Mouse (Mus musculus): ENCODE results near the gene Lrrc32.

DNA sequence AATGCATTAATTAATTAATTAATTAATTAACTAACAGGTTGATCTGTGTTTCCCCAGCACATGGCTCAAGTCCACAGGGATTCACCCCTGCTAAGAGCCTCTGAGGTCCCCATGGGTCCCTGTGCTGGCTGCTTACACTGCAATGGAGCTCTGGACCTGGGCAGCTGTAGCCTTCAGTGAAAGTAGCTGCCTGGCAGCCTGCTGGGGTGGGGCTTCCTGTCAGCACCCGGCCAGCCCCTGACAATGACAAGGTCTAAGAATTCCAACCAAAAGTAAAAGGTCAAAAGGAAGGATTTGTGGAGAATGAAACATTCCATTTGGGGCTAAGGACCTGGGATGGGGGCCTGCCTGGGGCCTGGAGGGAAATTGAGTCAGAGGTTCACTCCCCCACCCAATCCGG, 4.2 kb downstream of the Lrrc32 start:
- TF ChIP-seq POLR2A (IDR thresholded peaks at IDR 0.05; ENCODE audit: borderline replicate concordance, low read depth, low read length) (no peak), CTCF (IDR thresholded peaks at IDR 0.05; ENCODE audit: low read depth, low read length) (no peak)

All from bone marrow macrophage, adult 2 months (primary cell).